Mouse (Mus musculus) midbrain, embryonic 12.5 days (tissue): Measurements from ENCODE around the gene Tcfl5. TPM values are rescaled to one million over a fixed set of nuclear protein-coding genes. Genes with fewer than 3 reads are reported as not detected.

Source experiments
- ATAC-seq: fragments of 200-750 bp; cut with Nextera tagmentation; 2 replicates; pipeline ENCODE4 v1.8.0; 2017; ENCODE audit warnings: low read depth, moderate TSS enrichment, moderate library complexity; ENCODE audit not compliant: low FRiP score
- H3K27ac ChIP-seq: fragments of 300-500 bp; sonication (generic); replicated peaks from 2 replicates; pipeline ENCODE4 v1.5.1; 2016; ENCODE audit warnings: mild to moderate bottlenecking
- H3K27me3 ChIP-seq: fragments of 300-500 bp; sonication (generic); 2 replicates; pipeline ENCODE4 v1.6.1; 2016; ENCODE audit warnings: mild to moderate bottlenecking
- H3K36me3 ChIP-seq: fragments of 300-500 bp; sonication (generic); 2 replicates; pipeline ENCODE4 v1.6.1; 2016
- H3K4me1 ChIP-seq: fragments of 300-500 bp; sonication (generic); 2 replicates; pipeline ENCODE4 v1.6.1; 2016
- H3K4me2 ChIP-seq: fragments of 300-500 bp; sonication (generic); replicated peaks from 2 replicates; pipeline ENCODE4 v1.6.1; 2016; ENCODE audit warnings: mild to moderate bottlenecking, moderate library complexity
- H3K4me3 ChIP-seq: fragments of 300-500 bp; sonication (generic); 2 replicates; pipeline ENCODE4 v1.5.1; 2016; ENCODE audit warnings: mild to moderate bottlenecking
- H3K9ac ChIP-seq: fragments of 300-500 bp; sonication (generic); replicated peaks from 2 replicates; pipeline ENCODE4 v1.6.1; 2016; ENCODE audit warnings: mild to moderate bottlenecking, moderate library complexity
- H3K9me3 ChIP-seq: fragments of 300-500 bp; sonication (generic); 2 replicates; pipeline ENCODE4 v1.6.1; 2016; ENCODE audit warnings: mild to moderate bottlenecking
- WGBS: fragments of 180-500 bp; shearing (Covaris S2); methylation state at CpG from one replicate; pipeline ENCODE4 v1.1.7; 2016; 5-methylcytosine and 5-hydroxymethylcytosine counted together
- polyA plus RNA-seq: library from polyadenylated mRNA; unstranded; fragments of >200 nt; fragmentation: Nextera tagmentation; extraction: Ambion mirVana; gene quantifications from 2 replicates; pipeline ENCODE4 v1.2.1, GENCODE M21; 2016

Tcfl5 gene
- 0.24 TPM in 1 of 2 replicates, not detected in the other for polyA plus RNA-seq

- Histone ChIP-seq H3K36me3 (0 out of 2 replicates have a peak, but pooled peaks cover 5% of the 10 kb centered on the region), H3K4me3 (peak within 1 kb of the TSS; percentile 40), H3K4me2 (peak within 1 kb of the TSS; percentile 45), H3K27ac (no peak within 1 kb of the TSS), H3K9ac (no peak within 1 kb of the TSS; the same call in 1 of the 2 replicates), H3K9me3 (peaks cover 17% of the 10 kb centered on the region), H3K27me3 (peaks cover 49% of the 10 kb centered on the region), H3K4me1 (peaks cover 6% of the 10 kb centered on the region; the same call in 1 of the 2 replicates)
- WGBS: 2% methylated on average over 28 of the region's 56 CpGs
- ATAC-seq: no peak
Measured at GRCm38 (mm10) chr2:180642555-180643260, at the start of gene Tcfl5. TSS of gene Tcfl5 (minus strand) at chr2:180642708.

- 92% methylated on average over 5 of the region's 5 CpGs for WGBS
- no peaks in the 10 kb centered on the region for H3K9me3 ChIP-seq
- no peak overlapping the region for H3K9ac ChIP-seq
- H3K4me2 ChIP-seq: no peak overlapping the region
- peaks cover 12% of the 10 kb centered on the region for H3K4me1 ChIP-seq
- H3K27me3 ChIP-seq: no peaks in the 10 kb centered on the region
- H3K27ac ChIP-seq: no peak overlapping the region
- no peak for ATAC-seq
- no peak overlapping the region for H3K4me3 ChIP-seq
- H3K36me3 ChIP-seq: peaks cover 62% of the 10 kb centered on the region
Measured at GRCm38 (mm10) chr2:180689841-180690240, 47.3 kb upstream of the Tcfl5 start.

- H3K27ac ChIP-seq: no peak overlapping the region
- no peaks in the 10 kb centered on the region for H3K9me3 ChIP-seq
- 98% methylated on average over 4 of the region's 4 CpGs for WGBS
- no peak overlapping the region for H3K9ac ChIP-seq
- H3K4me2 ChIP-seq: no peak overlapping the region
- no peak for ATAC-seq
- no peaks in the 10 kb centered on the region for H3K27me3 ChIP-seq
- H3K36me3 ChIP-seq: peaks cover 95% of the 10 kb centered on the region
- H3K4me1 ChIP-seq: no peaks in the 10 kb centered on the region
- no peak overlapping the region for H3K4me3 ChIP-seq
Measured at GRCm38 (mm10) chr2:180684031-180684430, 41.5 kb upstream of the Tcfl5 start.

GRCm38 (mm10) chr2:180683524-180683923 lies 41.0 kb upstream of the Tcfl5 start:
- Histone ChIP-seq H3K36me3 (peaks cover 89% of the 10 kb centered on the region), H3K4me1 (no peaks in the 10 kb centered on the region), H3K9ac (no peak overlapping the region), H3K4me2 (no peak overlapping the region), H3K9me3 (no peaks in the 10 kb centered on the region), H3K4me3 (no peak overlapping the region), H3K27me3 (no peaks in the 10 kb centered on the region), H3K27ac (no peak overlapping the region)
- WGBS: 90% methylated on average over 2 of the region's 2 CpGs
- no peak for ATAC-seq

GRCm38 (mm10) chr2:180681225-180681624 lies 38.7 kb upstream of the Tcfl5 start:
- no peaks in the 10 kb centered on the region for H3K9me3 ChIP-seq
- 82% methylated on average over 2 of the region's 2 CpGs for WGBS
- peaks cover 66% of the 10 kb centered on the region for H3K36me3 ChIP-seq
- H3K4me2 ChIP-seq: no peak overlapping the region
- H3K27me3 ChIP-seq: no peaks in the 10 kb centered on the region
- no peak overlapping the region for H3K4me3 ChIP-seq
- H3K27ac ChIP-seq: no peak overlapping the region
- no peaks in the 10 kb centered on the region for H3K4me1 ChIP-seq
- ATAC-seq: no peak
- H3K9ac ChIP-seq: no peak overlapping the region

GRCm38 (mm10) chr2:180678609-180679140 lies 36.2 kb upstream of the Tcfl5 start:
- peak; percentile 56; the same call in 1 of the 2 replicates for ATAC-seq
- WGBS: 22% methylated on average over 4 of the region's 4 CpGs
- H3K4me3 ChIP-seq: no peak overlapping the region
- no peaks in the 10 kb centered on the region for H3K9me3 ChIP-seq
- no peak overlapping the region for H3K4me2 ChIP-seq
- H3K27ac ChIP-seq: no peak overlapping the region
- no peaks in the 10 kb centered on the region for H3K4me1 ChIP-seq
- peaks cover 56% of the 10 kb centered on the region for H3K36me3 ChIP-seq
- no peak overlapping the region for H3K9ac ChIP-seq
- H3K27me3 ChIP-seq: no peaks in the 10 kb centered on the region

GRCm38 (mm10) chr2:180676706-180677105 lies 34.2 kb upstream of the Tcfl5 start:
- Histone ChIP-seq H3K27ac (no peak overlapping the region), H3K36me3 (peaks cover 57% of the 10 kb centered on the region), H3K4me1 (no peaks in the 10 kb centered on the region), H3K9me3 (no peaks in the 10 kb centered on the region), H3K4me2 (no peak overlapping the region), H3K9ac (no peak overlapping the region), H3K4me3 (no peak overlapping the region), H3K27me3 (no peaks in the 10 kb centered on the region)
- WGBS: 95% methylated on average over 2 of the region's 2 CpGs
- no peak for ATAC-seq

GRCm38 (mm10) chr2:180662008-180662407 lies 19.5 kb upstream of the Tcfl5 start:
- no peaks in the 10 kb centered on the region for H3K9me3 ChIP-seq
- no peak overlapping the region for H3K9ac ChIP-seq
- 93% methylated on average over 4 of the region's 4 CpGs for WGBS
- H3K4me3 ChIP-seq: no peak overlapping the region
- ATAC-seq: no peak
- H3K4me1 ChIP-seq: peaks cover 11% of the 10 kb centered on the region
- no peak overlapping the region for H3K27ac ChIP-seq
- H3K36me3 ChIP-seq: peaks cover 49% of the 10 kb centered on the region
- H3K4me2 ChIP-seq: no peak overlapping the region
- H3K27me3 ChIP-seq: no peaks in the 10 kb centered on the region

GRCm38 (mm10) chr2:180660521-180660920 lies 18.0 kb upstream of the Tcfl5 start:
- no peak overlapping the region for H3K9ac ChIP-seq
- H3K36me3 ChIP-seq: peaks cover 34% of the 10 kb centered on the region
- H3K27me3 ChIP-seq: no peaks in the 10 kb centered on the region
- ATAC-seq: no peak
- no peak overlapping the region for H3K4me3 ChIP-seq
- H3K27ac ChIP-seq: no peak overlapping the region
- no peak overlapping the region for H3K4me2 ChIP-seq
- no peaks in the 10 kb centered on the region for H3K9me3 ChIP-seq
- WGBS: 96% methylated on average over 5 of the region's 5 CpGs
- H3K4me1 ChIP-seq: peaks cover 11% of the 10 kb centered on the region

- H3K27ac ChIP-seq: 0 out of 2 replicates have a peak overlapping the region, but pooled peaks have one; percentile 20
Measured at GRCm38 (mm10) chr2:180659353-180660150, 17.0 kb upstream of the Tcfl5 start.

GRCm38 (mm10) chr2:180658381-180658780 lies 15.9 kb upstream of the Tcfl5 start:
- peaks cover 19% of the 10 kb centered on the region for H3K36me3 ChIP-seq
- H3K27me3 ChIP-seq: no peaks in the 10 kb centered on the region
- no peak overlapping the region for H3K27ac ChIP-seq
- H3K9me3 ChIP-seq: no peaks in the 10 kb centered on the region
- ATAC-seq: no peak
- H3K4me1 ChIP-seq: peaks cover 19% of the 10 kb centered on the region
- no peak overlapping the region for H3K4me3 ChIP-seq
- no peak overlapping the region for H3K4me2 ChIP-seq
- WGBS: 91% methylated on average over 5 of the region's 5 CpGs
- no peak overlapping the region for H3K9ac ChIP-seq

More at GRCm38 (mm10) chr2:180659353-180660150, 17.0 kb upstream of the Tcfl5 start:
- Histone ChIP-seq H3K9ac (peak overlapping the region; percentile 61), H3K4me3 (peak overlapping the region; percentile 15), H3K27me3 (no peaks in the 10 kb centered on the region), H3K4me1 (peaks cover 19% of the 10 kb centered on the region), H3K4me2 (peak overlapping the region; percentile 45), H3K36me3 (peaks cover 25% of the 10 kb centered on the region), H3K9me3 (no peaks in the 10 kb centered on the region)
- peak; percentile 52; the same call in 1 of the 2 replicates for ATAC-seq
- WGBS: 29% methylated on average over 42 of the region's 42 CpGs
